Mouse (Mus musculus): ENCODE measurements at regions not wholly inside any gene's neighbourhood (a gene's known extent, or its start where the extent isn't known, plus 50 kb on each side); places are given as distances from the start of the nearest gene placed in this dataset.

DNA sequence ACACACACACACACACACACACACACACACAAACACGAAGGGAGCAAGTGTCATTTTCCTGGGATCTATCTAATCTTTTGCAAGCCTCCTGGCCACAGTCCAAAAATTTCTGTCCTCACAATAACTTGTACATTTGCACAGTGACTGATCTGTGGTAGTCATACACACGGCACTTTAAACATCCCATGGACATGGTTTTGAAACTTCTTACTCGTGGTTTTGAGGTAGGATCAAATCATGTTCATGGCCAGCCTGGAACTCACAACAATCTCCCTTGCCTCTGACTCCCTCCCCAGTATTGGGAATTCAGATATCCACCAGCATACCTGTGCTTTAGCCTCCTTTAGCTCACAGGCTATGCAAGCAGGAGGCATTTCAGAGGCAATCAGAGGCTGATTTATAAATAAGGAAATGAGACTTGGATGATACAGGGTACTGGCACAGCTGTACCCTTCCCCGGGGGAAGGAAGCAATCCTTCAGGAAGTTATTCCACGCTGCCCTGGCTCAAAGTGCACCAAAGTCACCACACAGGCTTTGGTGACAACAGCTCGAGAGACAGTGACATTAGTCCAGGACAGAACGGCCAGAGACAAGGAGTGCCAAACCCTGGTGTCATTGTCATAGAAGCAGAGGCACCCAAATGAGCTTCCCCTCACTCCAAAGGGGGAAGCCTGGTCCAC is 52.1 kb upstream of the Klf3 start:
- DNase-seq = no peak

- DNase-seq = no peak
Measured at GRCm38 (mm10) chr5:64753142-64753750, 49.9 kb upstream of the Klf3 start.
